Mouse (Mus musculus) MEL (cell line): ENCODE results near the gene Cd37.

Experiments
- CTCF ChIP-seq, 3 experiments: IDR thresholded peaks in 2 of 3; conservative IDR thresholded peaks in 1 of 3; 2 replicates each; pipeline ENCODE4 v1.5.1; 2011 to 2012; ENCODE audit warnings: low read length in 3 of 3, low read depth in 2 of 3, mild to moderate bottlenecking in 2 of 3, improper control_type of control experiment in 1 of 3, inconsistent platforms in 1 of 3, mixed read lengths in 1 of 3, moderate library complexity in 1 of 3; ENCODE audit not compliant: control insufficient read depth in 1 of 3, insufficient read depth in 1 of 3, poor library complexity in 1 of 3, severe bottlenecking in 1 of 3
- EP300 ChIP-seq, 2 experiments: IDR thresholded peaks; 2 replicates each; pipeline ENCODE4 v1.6.1; 2011; ENCODE audit warnings: improper control_type of control experiment in 2 of 2, low read length in 2 of 2, low read depth in 1 of 2, mild to moderate bottlenecking in 1 of 2
- GATA1 ChIP-seq: IDR thresholded peaks from 2 replicates; pipeline ENCODE4 v1.6.1; 2011; ENCODE audit warnings: low read depth, low read length, improper control_type of control experiment
- KAT2A ChIP-seq: conservative IDR thresholded peaks from 2 replicates; pipeline ENCODE4 v1.6.1; 2012; ENCODE audit warnings: low read depth, low read length, improper control_type of control experiment, inconsistent platforms
- POLR2AphosphoS5 ChIP-seq: IDR thresholded peaks from 2 replicates; pipeline ENCODE4 v1.6.1; 2012; ENCODE audit warnings: low read depth, borderline replicate concordance, mild to moderate bottlenecking, inconsistent platforms, low read length, moderate library complexity, mixed read lengths

DNA sequence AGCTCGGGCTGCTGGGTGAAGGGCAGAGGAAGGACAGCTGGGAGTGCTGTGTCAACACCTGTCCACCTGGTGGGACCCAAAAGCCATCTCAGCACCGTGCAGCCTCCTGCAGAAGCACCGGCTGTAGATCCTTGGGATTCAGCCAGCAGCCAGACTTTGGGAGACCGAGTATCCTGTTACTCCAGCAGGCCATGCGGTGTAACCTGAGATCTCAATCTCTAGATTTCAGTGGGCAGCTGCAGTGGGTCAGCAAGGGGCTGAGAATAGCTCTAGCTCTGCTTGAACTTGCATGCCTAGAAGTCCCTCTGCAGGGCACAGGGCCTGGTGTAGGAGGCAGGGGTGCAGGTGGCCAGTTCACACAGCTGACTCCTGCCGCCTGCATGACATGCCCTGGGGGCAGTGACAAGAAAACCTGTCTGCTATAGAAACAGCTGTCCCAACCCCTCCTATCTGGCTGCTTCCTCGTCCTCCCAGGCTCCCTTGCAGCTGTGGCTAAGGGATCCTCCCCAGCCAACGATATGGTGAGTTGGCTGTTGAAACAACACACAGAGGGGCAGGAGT lies 47.0 kb downstream of the Cd37 start:
- TF ChIP-seq GATA1, result no peak
- TF ChIP-seq CTCF (IDR thresholded peaks at IDR 0.05 in 2 of 3, conservative IDR thresholded peaks at IDR 0.05 in 1 of 3; ENCODE audit: control insufficient read depth in 1 of 3, insufficient read depth in 1 of 3, low read depth in 2 of 3, low read length in 3 of 3, poor library complexity in 1 of 3, severe bottlenecking in 1 of 3), result no peak
- no peak for TF ChIP-seq KAT2A
- peak in 1 of 2 experiments; percentile 21; a peak in 1 of 4 replicates for TF ChIP-seq EP300 (IDR thresholded peaks at IDR 0.05; ENCODE audit: low read depth in 1 of 2, low read length in 2 of 2)
- TF ChIP-seq POLR2AphosphoS5, result no peak
